Mouse (Mus musculus) heart, embryonic 16.5 days (tissue): ENCODE measurements at regions not wholly inside any gene's neighbourhood (a gene's known extent, or its start where the extent isn't known, plus 50 kb on each side); places are given as distances from the start of the nearest gene placed in this dataset.

Experiments
- ATAC-seq: fragments of 200-750 bp; cut with Nextera tagmentation; replicated peaks from 2 replicates; pipeline ENCODE4 v1.8.0; 2017; ENCODE audit warnings: moderate number of reproducible peaks; ENCODE audit not compliant: insufficient read depth, low FRiP score; ENCODE audit errors: extremely low read depth
- H3K27ac ChIP-seq: fragments of 300-500 bp; sonication (generic); 2 replicates; pipeline ENCODE4 v1.5.1; 2014; ENCODE audit warnings: mild to moderate bottlenecking, low read length, control low read depth, moderate library complexity
- H3K27me3 ChIP-seq: fragments of 300-500 bp; sonication (generic); 2 replicates; pipeline ENCODE4 v1.6.1; 2014; ENCODE audit warnings: low read length, mixed read lengths; ENCODE audit not compliant: control insufficient read depth, insufficient read depth
- H3K36me3 ChIP-seq: fragments of 300-500 bp; sonication (generic); 2 replicates; pipeline ENCODE4 v1.6.1; 2014; ENCODE audit not compliant: control insufficient read depth, insufficient read depth
- H3K4me1 ChIP-seq: fragments of 300-500 bp; sonication (generic); 2 replicates; pipeline ENCODE4 v1.6.1; 2014; ENCODE audit warnings: low read length, mixed read lengths; ENCODE audit not compliant: control insufficient read depth, insufficient read depth
- H3K4me2 ChIP-seq: fragments of 300-500 bp; sonication (generic); 2 replicates; pipeline ENCODE4 v1.6.1; 2014; ENCODE audit warnings: low read depth, mild to moderate bottlenecking, control low read depth, low read length
- H3K4me3 ChIP-seq: fragments of 300-500 bp; sonication (generic); 2 replicates; pipeline ENCODE4 v1.5.1; 2014; ENCODE audit warnings: mild to moderate bottlenecking, control low read depth, low read length
- H3K9ac ChIP-seq: fragments of 300-500 bp; sonication (generic); 2 replicates; pipeline ENCODE4 v1.6.1; 2014; ENCODE audit warnings: low read length, control low read depth
- H3K9me3 ChIP-seq: fragments of 300-500 bp; sonication (generic); replicated peaks from 2 replicates; pipeline ENCODE4 v1.6.1; 2016; ENCODE audit warnings: low read length; ENCODE audit not compliant: control insufficient read depth
- WGBS: fragments of 180-500 bp; shearing (Covaris S2); extraction: QIAGEN DNeasy Blood & Tissue Kit; methylation state at CpG from one replicate; pipeline ENCODE4 v1.1.7; 2014; 5-methylcytosine and 5-hydroxymethylcytosine counted together

DNA sequence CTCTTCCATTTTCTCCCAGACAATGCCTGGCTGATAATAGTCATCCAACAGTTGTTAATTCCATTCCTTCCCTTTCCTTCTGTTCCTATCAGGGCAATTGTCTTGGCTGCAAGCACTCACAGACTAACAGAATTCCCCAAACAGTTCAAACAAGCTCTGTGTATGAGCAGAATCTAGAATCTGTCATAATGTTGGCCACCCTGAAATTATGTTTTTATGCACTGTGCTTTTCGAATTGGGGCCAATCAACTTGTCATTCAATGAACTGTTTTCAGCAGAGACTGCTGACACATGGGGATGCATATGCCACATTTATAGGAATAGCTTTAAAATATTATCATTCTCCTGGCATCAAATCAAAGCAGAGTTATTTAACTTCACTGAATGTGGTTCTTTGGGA lies 235.8 kb upstream of the Tmtc4 start:
- H3K9ac ChIP-seq = no peak overlapping the region
- no peak for ATAC-seq

GRCm38 (mm10) chr14:123210241-123210640 lies 226.4 kb upstream of the Tmtc4 start:
- no peak for ATAC-seq
- Histone ChIP-seq H3K27ac (no peak overlapping the region), H3K9ac (no peak overlapping the region), H3K4me3 (no peak overlapping the region), H3K4me1 (no peaks in the 10 kb centered on the region), H3K9me3 (no peaks in the 10 kb centered on the region), H3K27me3 (no peaks in the 10 kb centered on the region), H3K4me2 (no peak overlapping the region), H3K36me3 (no peaks in the 10 kb centered on the region)
- 75% methylated on average over 3 of the region's 3 CpGs for WGBS

More for the DNA sequence above, 235.8 kb upstream of the Tmtc4 start:
- Histone ChIP-seq H3K9me3 (no peaks in the 10 kb centered on the region), H3K4me2 (no peak overlapping the region), H3K4me1 (no peaks in the 10 kb centered on the region), H3K27ac (no peak overlapping the region), H3K4me3 (no peak overlapping the region), H3K36me3 (no peaks in the 10 kb centered on the region), H3K27me3 (no peaks in the 10 kb centered on the region)
- WGBS = 71% methylated on average over 1 of the region's 1 CpGs

DNA sequence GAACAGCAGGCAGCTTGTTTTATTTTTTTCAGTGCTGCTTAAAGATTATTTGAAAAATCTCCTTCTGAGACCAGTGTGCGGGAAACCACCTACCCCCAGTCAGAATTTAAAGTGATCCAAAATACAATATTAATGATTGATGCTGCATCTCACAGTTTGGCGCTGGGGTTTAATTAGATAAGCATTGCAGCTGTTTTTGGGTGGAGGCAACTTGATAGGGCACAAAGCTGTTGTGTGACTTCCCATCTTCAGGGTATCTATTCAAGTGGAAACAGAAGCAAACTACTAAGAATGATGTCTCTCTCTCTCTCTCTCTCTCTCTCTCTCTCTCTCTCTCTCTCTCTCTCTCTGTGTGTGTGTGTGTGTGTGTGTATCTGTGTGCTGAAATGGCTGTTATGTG lies 219.0 kb upstream of the Tmtc4 start:
- Histone ChIP-seq H3K27ac (no peak overlapping the region), H3K4me1 (peaks cover 11% of the 10 kb centered on the region), H3K36me3 (no peaks in the 10 kb centered on the region), H3K9me3 (no peaks in the 10 kb centered on the region), H3K27me3 (no peaks in the 10 kb centered on the region), H3K4me3 (no peak overlapping the region), H3K9ac (no peak overlapping the region), H3K4me2 (no peak overlapping the region)
- 63% methylated on average over 2 of the region's 2 CpGs for WGBS
- ATAC-seq = no peak

- no peak for ATAC-seq
- H3K9me3 ChIP-seq = no peaks in the 10 kb centered on the region
- WGBS = 57% methylated on average over 4 of the region's 4 CpGs
- peak overlapping the region; percentile 65 for H3K27ac ChIP-seq
- H3K4me1 ChIP-seq = peaks cover 11% of the 10 kb centered on the region
- peak overlapping the region; percentile 59 for H3K4me2 ChIP-seq
- H3K27me3 ChIP-seq = no peaks in the 10 kb centered on the region
- no peaks in the 10 kb centered on the region for H3K36me3 ChIP-seq
- peak overlapping the region; percentile 31 for H3K4me3 ChIP-seq
- no peak overlapping the region for H3K9ac ChIP-seq
Measured at GRCm38 (mm10) chr14:123202313-123202712, 218.5 kb upstream of the Tmtc4 start.

- 32% methylated on average over 14 of the region's 14 CpGs for WGBS
- H3K36me3 ChIP-seq = no peaks in the 10 kb centered on the region
- no peaks in the 10 kb centered on the region for H3K27me3 ChIP-seq
- no peaks in the 10 kb centered on the region for H3K9me3 ChIP-seq
- peak overlapping the region; percentile 31 for H3K4me3 ChIP-seq
- H3K4me2 ChIP-seq = peak overlapping the region; percentile 59
- peak; percentile 63 for ATAC-seq
- no peak overlapping the region for H3K9ac ChIP-seq
- H3K27ac ChIP-seq = peak overlapping the region; percentile 65
- H3K4me1 ChIP-seq = peaks cover 11% of the 10 kb centered on the region
Measured at GRCm38 (mm10) chr14:123201426-123202274, 217.8 kb upstream of the Tmtc4 start.

GRCm38 (mm10) chr14:123199111-123199510 lies 215.3 kb upstream of the Tmtc4 start:
- 68% methylated on average over 3 of the region's 3 CpGs for WGBS
- Histone ChIP-seq H3K4me3 (no peak overlapping the region), H3K9me3 (no peaks in the 10 kb centered on the region), H3K27ac (no peak overlapping the region), H3K4me1 (peaks cover 11% of the 10 kb centered on the region), H3K36me3 (no peaks in the 10 kb centered on the region), H3K9ac (no peak overlapping the region), H3K4me2 (no peak overlapping the region), H3K27me3 (no peaks in the 10 kb centered on the region)
- no peak for ATAC-seq

GRCm38 (mm10) chr14:123192574-123192973 lies 208.7 kb upstream of the Tmtc4 start:
- Histone ChIP-seq H3K27me3 (no peaks in the 10 kb centered on the region), H3K4me3 (no peak overlapping the region), H3K27ac (no peak overlapping the region), H3K4me2 (no peak overlapping the region), H3K9me3 (no peaks in the 10 kb centered on the region), H3K9ac (no peak overlapping the region), H3K4me1 (no peaks in the 10 kb centered on the region), H3K36me3 (no peaks in the 10 kb centered on the region)
- no peak for ATAC-seq
- 73% methylated on average over 2 of the region's 2 CpGs for WGBS

DNA sequence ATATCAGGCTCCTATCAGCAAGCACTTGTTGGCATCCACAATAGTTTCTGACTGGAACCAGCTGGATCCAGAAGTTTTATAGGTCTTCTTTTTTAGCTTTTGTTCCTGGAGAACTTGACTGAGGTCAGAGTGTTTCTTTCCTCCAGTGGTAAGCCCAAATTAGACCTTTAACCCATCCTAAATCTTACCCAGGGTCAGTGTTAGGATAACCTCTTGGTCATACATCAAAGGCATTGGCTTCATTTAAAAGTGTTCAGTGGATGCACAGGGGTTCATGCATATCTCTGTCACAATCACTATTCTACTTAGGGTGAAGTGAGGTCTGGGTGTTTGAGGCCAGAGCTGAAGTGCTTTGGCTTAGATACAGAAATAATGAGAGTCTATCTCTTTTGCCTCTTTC lies 206.9 kb upstream of the Tmtc4 start:
- H3K9me3 ChIP-seq = no peaks in the 10 kb centered on the region
- no peak overlapping the region for H3K27ac ChIP-seq
- H3K27me3 ChIP-seq = no peaks in the 10 kb centered on the region
- no peak for ATAC-seq
- H3K36me3 ChIP-seq = no peaks in the 10 kb centered on the region
- no peak overlapping the region for H3K4me2 ChIP-seq
- no peaks in the 10 kb centered on the region for H3K4me1 ChIP-seq
- no peak overlapping the region for H3K4me3 ChIP-seq
- no peak overlapping the region for H3K9ac ChIP-seq

DNA sequence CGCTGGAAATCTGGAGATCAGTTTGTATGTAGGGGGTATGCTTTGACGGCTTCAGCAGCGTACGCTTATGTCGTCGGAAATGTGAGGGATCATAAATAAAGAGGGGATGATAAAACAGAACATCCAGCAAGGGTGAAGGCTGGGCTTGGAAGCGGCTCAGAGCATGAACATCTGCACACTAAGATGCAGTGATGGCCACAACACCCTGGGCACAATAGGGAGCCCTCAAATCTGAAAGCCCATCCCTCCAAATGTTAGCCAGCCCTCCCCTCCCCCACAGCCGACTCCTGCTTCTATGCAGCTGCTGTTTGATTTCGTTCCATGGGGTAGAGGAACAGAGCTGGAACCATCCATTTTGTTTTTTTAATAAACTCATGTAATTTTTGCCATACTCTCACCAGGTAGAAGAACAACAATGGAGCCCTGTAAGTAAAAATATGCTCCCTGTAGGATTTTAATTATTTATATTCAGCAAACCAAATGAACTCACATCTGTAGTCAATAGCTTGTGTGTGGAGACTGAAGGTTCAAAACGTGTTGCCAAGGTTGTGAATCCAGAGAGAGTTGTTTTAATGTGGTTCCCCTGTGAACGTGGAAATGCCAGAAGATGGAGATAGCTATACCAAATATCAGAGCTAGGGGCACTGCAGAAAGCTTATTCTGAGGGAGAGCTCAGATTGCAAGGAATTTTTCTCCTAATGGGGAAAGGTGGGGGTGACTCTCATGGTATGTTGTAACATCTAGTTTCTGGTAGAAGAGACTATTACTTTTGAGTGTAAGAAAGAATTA lies 203.6 kb upstream of the Tmtc4 start:
- Histone ChIP-seq H3K27ac (no peak overlapping the region), H3K4me2 (no peak overlapping the region), H3K4me1 (no peaks in the 10 kb centered on the region), H3K4me3 (no peak overlapping the region), H3K9me3 (no peaks in the 10 kb centered on the region), H3K36me3 (no peaks in the 10 kb centered on the region), H3K27me3 (no peaks in the 10 kb centered on the region), H3K9ac (no peak overlapping the region)
- no peak for ATAC-seq
- WGBS = 65% methylated on average over 11 of the region's 11 CpGs
